Mouse (Mus musculus) liver, adult 2 months (tissue): ENCODE measurements around the gene Gm14327. TPM values are rescaled to one million over a fixed set of nuclear protein-coding genes. Genes with fewer than 3 reads are reported as not detected.
"Not testable (repeated sequence)": the region's sequence is repeated elsewhere in the genome, so short reads cannot be mapped to it uniquely, and the experiment has no call there.

Experiments used
- DNase-seq: peaks from one replicate; pipeline ENCODE4 v3.0.0-alpha.2; 2011; ENCODE audit warnings: low read depth, low spot score; ENCODE audit errors: extremely low read depth
- H3K27ac ChIP-seq: fragments of 200-500 bp; replicated peaks from 2 replicates; pipeline ENCODE4 v1.5.1; 2012; ENCODE audit warnings: low read depth, mild to moderate bottlenecking, control low read depth, inconsistent platforms, low read length; ENCODE audit not compliant: insufficient read depth
- H3K27me3 ChIP-seq: fragments of 200-500 bp; 2 replicates; pipeline ENCODE4 v1.6.1; 2012; ENCODE audit warnings: mild to moderate bottlenecking, moderate library complexity, low read length, inconsistent platforms; ENCODE audit not compliant: control insufficient read depth, insufficient read depth
- H3K36me3 ChIP-seq: fragments of 200-500 bp; 2 replicates; pipeline ENCODE4 v1.6.1; 2012; ENCODE audit warnings: low read length, inconsistent platforms; ENCODE audit not compliant: control insufficient read depth, insufficient read depth
- H3K4me1 ChIP-seq: fragments of 200-500 bp; 2 replicates; pipeline ENCODE4 v1.6.1; 2011; ENCODE audit warnings: low read length; ENCODE audit not compliant: control insufficient read depth, insufficient read depth
- H3K4me3 ChIP-seq: fragments of 200-500 bp; 2 replicates; pipeline ENCODE4 v1.5.1; 2011; ENCODE audit warnings: low read depth, mild to moderate bottlenecking, control low read depth, low read length, moderate library complexity; ENCODE audit not compliant: insufficient read depth
- H3K79me2 ChIP-seq: fragments of 200-500 bp; 2 replicates; pipeline ENCODE4 v1.6.1; 2012; ENCODE audit warnings: inconsistent platforms, mild to moderate bottlenecking, low read length, moderate library complexity; ENCODE audit not compliant: control insufficient read depth, insufficient read depth
- H3K9ac ChIP-seq: fragments of 200-500 bp; 2 replicates; pipeline ENCODE4 v1.6.1; 2012; ENCODE audit warnings: low read depth, mild to moderate bottlenecking, control low read depth, inconsistent platforms, low read length
- WGBS: fragments of 180-500 bp; shearing (Covaris S2); methylation state at CpG from one replicate; pipeline ENCODE4 v1.1.7; 2018; 5-methylcytosine and 5-hydroxymethylcytosine counted together
- polyA plus RNA-seq: library from polyadenylated mRNA; depleted of rRNA; stranded (reverse); fragments of >200 nt; gene quantifications from 2 replicates; pipeline ENCODE4 v1.2.3, GENCODE M21; 2012; rRNA removed
- total RNA-seq: library from RNA; depleted of rRNA; stranded (reverse); fragments of >200 nt; gene quantifications from 2 replicates; pipeline ENCODE4 v1.2.3, GENCODE M21; 2014; rRNA removed

Gm14327 gene
- total RNA-seq (5.9 and 7.7 TPM in 2 replicates), polyA plus RNA-seq (1.3 and 1.8 TPM in 2 replicates)

DNA sequence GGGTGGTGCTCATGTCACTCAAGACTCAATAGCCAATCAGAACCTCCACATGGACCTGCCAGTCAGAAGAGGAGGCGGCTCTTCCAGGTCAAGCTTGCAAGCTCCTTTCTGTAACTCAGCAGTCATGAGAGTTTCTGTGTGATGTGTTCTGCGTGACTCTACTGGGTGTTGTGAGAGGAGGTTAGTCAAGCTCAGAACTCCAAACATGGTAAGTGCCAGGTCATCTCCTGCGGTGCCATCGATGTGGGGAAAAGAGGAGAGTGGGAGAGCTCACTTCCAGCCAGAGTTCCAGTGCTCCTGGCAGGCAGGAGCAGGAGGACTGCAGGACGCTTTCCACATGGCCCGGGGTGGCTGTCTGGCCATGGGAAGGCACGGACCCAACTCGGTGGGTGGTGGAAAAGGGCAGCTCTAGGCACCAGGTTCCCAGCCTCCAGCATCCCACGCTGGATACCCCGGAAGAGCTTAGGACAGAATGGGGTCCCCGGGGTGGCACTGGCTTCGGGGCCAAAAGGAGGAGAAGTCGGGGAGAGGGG lies at the start of gene Gm14327:
Gene Gm14327 (plus strand): TSS at position 51 of the 533 bp plus-strand sequence.
- not testable (repeated sequence) for H3K36me3 ChIP-seq, H3K79me2 ChIP-seq, H3K4me1 ChIP-seq, H3K27me3 ChIP-seq
- DNase-seq: peak; percentile 37
- Histone ChIP-seq H3K9ac (peak within 1 kb of the TSS; percentile 75), H3K27ac (peak within 1 kb of the TSS; percentile 73), H3K4me3 (peak within 1 kb of the TSS; percentile 74)
- 40% methylated on average over 9 of the region's 13 CpGs for WGBS

DNA sequence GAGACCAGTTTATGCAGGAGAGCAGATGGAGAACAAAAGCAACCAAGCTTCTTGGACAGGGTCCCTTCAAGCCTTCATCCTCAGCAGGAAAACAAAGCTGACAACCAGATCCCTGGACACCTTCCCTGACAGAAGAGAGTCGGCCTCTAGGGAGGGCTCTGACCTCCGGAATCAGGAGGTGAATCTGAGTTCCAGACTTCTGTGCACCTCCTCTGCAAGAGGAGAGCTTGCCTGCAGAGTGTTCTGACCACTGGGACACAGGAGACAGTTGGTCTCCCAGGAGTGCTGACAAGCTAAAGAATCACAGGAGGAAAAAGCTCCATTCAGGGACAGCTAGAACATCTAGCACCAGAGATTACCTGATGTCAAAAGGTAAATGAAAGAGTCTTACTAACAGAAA lies 34.6 kb upstream of the Gm14327 start:
- WGBS: 79% methylated on average over 2 of the region's 2 CpGs
- not testable (repeated sequence) for H3K79me2 ChIP-seq, DNase-seq, H3K4me3 ChIP-seq, H3K36me3 ChIP-seq, H3K27ac ChIP-seq, H3K9ac ChIP-seq, H3K4me1 ChIP-seq, H3K27me3 ChIP-seq

- not testable (repeated sequence) for H3K27ac ChIP-seq, H3K27me3 ChIP-seq, H3K36me3 ChIP-seq, H3K79me2 ChIP-seq, DNase-seq, H3K9ac ChIP-seq, H3K4me1 ChIP-seq, H3K4me3 ChIP-seq
- WGBS: 95% methylated on average over 14 of the region's 14 CpGs
Measured at GRCm38 (mm10) chr2:177887743-177888142, 9.2 kb upstream of the Gm14327 start.

GRCm38 (mm10) chr2:177898171-177898570 lies 1.3 kb downstream of the Gm14327 start:
- not testable (repeated sequence) for DNase-seq, H3K4me3 ChIP-seq, H3K36me3 ChIP-seq, H3K27me3 ChIP-seq, H3K4me1 ChIP-seq, H3K79me2 ChIP-seq, H3K27ac ChIP-seq, H3K9ac ChIP-seq
- 47% methylated on average over 2 of the region's 3 CpGs for WGBS

- WGBS: 32% methylated on average over 4 of the region's 12 CpGs
- H3K4me3 ChIP-seq, H3K79me2 ChIP-seq, H3K27ac ChIP-seq, H3K36me3 ChIP-seq, DNase-seq, H3K9ac ChIP-seq, H3K4me1 ChIP-seq, H3K27me3 ChIP-seq: not testable (repeated sequence)
Measured at GRCm38 (mm10) chr2:177903276-177903675, 6.4 kb downstream of the Gm14327 start.

DNA sequence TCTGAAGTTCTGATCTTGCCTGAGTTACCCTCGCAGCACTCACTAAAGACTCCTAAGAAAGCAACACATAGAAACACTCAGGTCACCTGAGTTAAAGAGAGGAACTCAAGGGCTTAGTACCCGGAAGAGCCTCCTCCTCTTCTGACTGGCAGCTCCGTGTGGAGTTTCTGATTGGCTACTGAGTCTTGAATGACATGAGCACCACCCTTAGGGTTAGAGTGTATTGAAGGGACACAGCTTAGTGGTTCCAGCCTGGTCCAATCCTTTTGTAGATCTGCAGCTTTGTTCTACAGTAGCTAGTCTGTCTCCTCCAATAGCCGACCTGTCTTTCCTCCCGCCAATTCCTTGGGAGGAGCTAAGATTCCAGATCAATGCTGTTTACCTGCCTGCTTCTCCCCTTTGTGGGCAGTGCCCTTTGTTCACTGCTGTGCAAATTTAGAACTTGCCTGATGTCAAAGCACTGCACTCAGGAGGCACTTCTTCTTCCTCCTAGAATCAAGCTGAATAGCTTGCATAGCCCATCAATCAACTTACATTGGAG lies 28.7 kb downstream of the Gm14327 start, which contains the start of gene Zfp972:
Gene Zfp972 (minus strand): TSS at position 51 of the 541 bp plus-strand sequence.
- not testable (repeated sequence) for H3K79me2 ChIP-seq, H3K9ac ChIP-seq, H3K36me3 ChIP-seq, H3K27ac ChIP-seq, H3K27me3 ChIP-seq, H3K4me1 ChIP-seq
- peak; percentile 89 for DNase-seq
- H3K4me3 ChIP-seq: peak within 1 kb of the TSS; percentile 56
- WGBS: 57% methylated on average over 4 of the region's 5 CpGs

Other genes starting within 250 kb of the Gm14327 start
- gene Gm14322, start 137.8 kb upstream of the Gm14327 start, total RNA-seq: 1.5 and 2.8 TPM in 2 replicates
- 0.26 TPM in 1 of 2 replicates, not detected in the other for gene Gm14322, start 137.8 kb upstream of the Gm14327 start, polyA plus RNA-seq
- gene Gm14325, start 56.8 kb upstream of the Gm14327 start, total RNA-seq: 23.4 and 34.7 TPM in 2 replicates
- 4.0 and 5.1 TPM in 2 replicates for gene Gm14325, start 56.8 kb upstream of the Gm14327 start, polyA plus RNA-seq
- gene Zfp972, start 28.5 kb downstream of the Gm14327 start, total RNA-seq: 1.4 and 5.3 TPM in 2 replicates
- gene Zfp972, start 28.5 kb downstream of the Gm14327 start, polyA plus RNA-seq: 0.24 TPM in 1 of 2 replicates, not detected in the other
- gene Gm14326, start 60.2 kb downstream of the Gm14327 start, total RNA-seq: 8.9 and 12.6 TPM in 2 replicates
- 0.80 and 0.97 TPM in 2 replicates for gene Gm14326, start 60.2 kb downstream of the Gm14327 start, polyA plus RNA-seq
- gene Zfp971, start 126.2 kb downstream of the Gm14327 start, total RNA-seq: 15.2 and 20.0 TPM in 2 replicates
- gene Zfp971, start 126.2 kb downstream of the Gm14327 start, polyA plus RNA-seq: 1.1 TPM in 2 replicates
- gene Zfp931, start 181.4 kb downstream of the Gm14327 start, total RNA-seq: 11.8 and 15.0 TPM in 2 replicates
- 1.3 TPM in 2 replicates for gene Zfp931, start 181.4 kb downstream of the Gm14327 start, polyA plus RNA-seq
- not detected in 2 replicates for gene Phactr3, start 221.9 kb downstream of the Gm14327 start, total RNA-seq
- gene Phactr3, start 221.9 kb downstream of the Gm14327 start, polyA plus RNA-seq: not detected in 2 replicates